8 mouse cellular contexts compared by ENCODE assay signal in genomic region chr11:88582021-88582707, GRCm38 (mm10).
A peak's percentile ranks its signal among the peaks of the same experiment; 100 is the strongest.
DNase-seq lines count a peak whose midpoint lies in the region; ATAC-seq lines count a peak whose summit lies in the region.

No protein-coding gene starts in this region.

- WGBS in hindbrain, embryonic 16.5 days: 11% methylated on average over 13 of the region's 13 CpGs
- 9% methylated on average over 13 of the region's 13 CpGs for WGBS in midbrain, embryonic 14.5 days

- DNase-seq in kidney, adult 9 months: peak; percentile 52
- DNase-seq in kidney, adult 11 months: no peak
- DNase-seq in embryo, embryonic 11 days: peak; percentile 61
- no peak for DNase-seq in midbrain, embryonic 14.5 days
- no peak for DNase-seq in gastrocnemius, postnatal 4 days (ENCODE audit: low spot score in 2 of 2)
- no peak for DNase-seq in right cerebral cortex, postnatal 4 days
- no peak for DNase-seq in adrenal gland, adult (ENCODE audit: inconsistent age in 2 of 2, low spot score in 1 of 2)

- H3K4me2 ChIP-seq in hindbrain, embryonic 16.5 days (ENCODE audit: low read length): peak overlapping the region; percentile 42
- peak overlapping the region; percentile 40 for H3K4me2 ChIP-seq in midbrain, embryonic 14.5 days (ENCODE audit: low read length)

- no peak overlapping the region for H3K4me3 ChIP-seq in hindbrain, embryonic 16.5 days (ENCODE audit: low read length)
- H3K4me3 ChIP-seq in midbrain, embryonic 14.5 days (replicated peaks; ENCODE audit: low read depth, low read length): no peak overlapping the region

- peaks cover 58% of the 10 kb centered on the region for H3K4me1 ChIP-seq in hindbrain, embryonic 16.5 days (ENCODE audit: control insufficient read depth, insufficient read depth, low read depth, low read length)
- H3K4me1 ChIP-seq in midbrain, embryonic 14.5 days (ENCODE audit: control insufficient read depth, insufficient read depth, low read length): peaks cover 75% of the 10 kb centered on the region

- peak overlapping the region; percentile 42 for H3K9ac ChIP-seq in hindbrain, embryonic 16.5 days (ENCODE audit: low read depth, low read length)
- peak overlapping the region; percentile 38; the same call in 1 of the 2 replicates for H3K9ac ChIP-seq in midbrain, embryonic 14.5 days (replicated peaks; ENCODE audit: low read length)

- H3K9me3 ChIP-seq in hindbrain, embryonic 16.5 days (ENCODE audit: control insufficient read depth, low read length): no peaks in the 10 kb centered on the region
- H3K9me3 ChIP-seq in midbrain, embryonic 14.5 days (ENCODE audit: control insufficient read depth, low read length): no peaks in the 10 kb centered on the region

- H3K27me3 ChIP-seq in hindbrain, embryonic 16.5 days (replicated peaks; ENCODE audit: control insufficient read depth, insufficient read depth, low read length): no peaks in the 10 kb centered on the region
- no peaks in the 10 kb centered on the region for H3K27me3 ChIP-seq in midbrain, embryonic 14.5 days (ENCODE audit: control insufficient read depth, insufficient read depth, low read length)

- H3K27ac ChIP-seq in hindbrain, embryonic 16.5 days (ENCODE audit: low read depth, low read length): peak overlapping the region; percentile 83
- peak overlapping the region; percentile 90 for H3K27ac ChIP-seq in midbrain, embryonic 14.5 days (replicated peaks; ENCODE audit: low read depth, low read length)

- no peak for ATAC-seq in hindbrain, embryonic 16.5 days
- no peak; the same call in 1 of the 2 replicates for ATAC-seq in midbrain, embryonic 14.5 days (ENCODE audit: low FRiP score, low TSS enrichment)

- H3K36me3 ChIP-seq in hindbrain, embryonic 16.5 days (ENCODE audit: control insufficient read depth, insufficient read depth, low read length): no peaks in the 10 kb centered on the region
- H3K36me3 ChIP-seq in midbrain, embryonic 14.5 days (ENCODE audit: control insufficient read depth, insufficient read depth, low read length): no peaks in the 10 kb centered on the region

Comparison
In these comparisons a context has a peak if more than half of its experiments do, and no peak if none do; other contexts are left out.
1. DNase-seq: peak in kidney, adult 9 months (single experiment) and embryo, embryonic 11 days (single experiment); none in kidney, adult 11 months (single experiment), midbrain, embryonic 14.5 days (single experiment), gastrocnemius, postnatal 4 days (0 of 2), right cerebral cortex, postnatal 4 days (single experiment) and adrenal gland, adult (0 of 2).